In genomic region chr5:113349810-113350209, GRCm38 (mm10) we compare ENCODE assay signal across 28 mouse cellular contexts. TPM values are rescaled to one million over a fixed set of nuclear protein-coding genes. Genes with fewer than 3 reads are reported as not detected.
DNase-seq lines count a peak whose midpoint lies in the region; ATAC-seq and TF ChIP-seq lines count a peak whose summit lies in the region.
"Had no signal": no experiment of that assay in that cellular context is flagged by ENCODE, and none has a peak within 500 bp of the region (broad histone marks: within the 10 kb centered on the region; RNA-seq: fewer than 3 reads in every experiment).

No protein-coding gene starts in this region.

- no peak overlapping the region for H3K27ac ChIP-seq in hindbrain, embryonic 11.5 days (ENCODE audit: low read depth, low read length)
- H3K27ac ChIP-seq in hindbrain, embryonic 16.5 days (ENCODE audit: low read depth, low read length): no peak overlapping the region
- H3K27ac ChIP-seq in forebrain, embryonic 12.5 days: 0 out of 2 replicates have a peak overlapping the region, but pooled peaks have one; percentile 13
- H3K27ac ChIP-seq in hindbrain, postnatal 0 days: no peak overlapping the region
- H3K27ac ChIP-seq: embryonic facial prominence, embryonic 12.5 days; heart, embryonic 15.5 days; intestine, embryonic 15.5 days; left cerebral cortex, adult 2 months; limb, embryonic 13.5 days; liver, embryonic 13.5 days; lung, embryonic 15.5 days; macrophage; stomach, embryonic 15.5 days had no signal

- H3K9ac ChIP-seq in hindbrain, embryonic 11.5 days (ENCODE audit: low read depth, low read length): no peak overlapping the region
- H3K9ac ChIP-seq in hindbrain, embryonic 16.5 days (ENCODE audit: low read depth, low read length): no peak overlapping the region
- H3K9ac ChIP-seq in forebrain, embryonic 12.5 days: no peak overlapping the region
- H3K9ac ChIP-seq in hindbrain, postnatal 0 days (replicated peaks; ENCODE audit: low read length): no peak overlapping the region
- H3K9ac ChIP-seq: embryonic facial prominence, embryonic 12.5 days; heart, embryonic 15.5 days; intestine, embryonic 15.5 days; limb, embryonic 13.5 days; liver, embryonic 13.5 days; lung, embryonic 15.5 days; stomach, embryonic 15.5 days had no signal

- peaks cover 15% of the 10 kb centered on the region for H3K4me1 ChIP-seq in hindbrain, embryonic 11.5 days (replicated peaks; ENCODE audit: control insufficient read depth, insufficient read depth, low read length)
- H3K4me1 ChIP-seq in hindbrain, embryonic 16.5 days (ENCODE audit: control insufficient read depth, insufficient read depth, low read depth, low read length): peaks cover 15% of the 10 kb centered on the region
- H3K4me1 ChIP-seq in forebrain, embryonic 12.5 days: peaks cover 60% of the 10 kb centered on the region
- peaks cover 8% of the 10 kb centered on the region; the same call in 1 of the 2 replicates for H3K4me1 ChIP-seq in hindbrain, postnatal 0 days (ENCODE audit: insufficient read depth, low read length)
- H3K4me1 ChIP-seq: heart, embryonic 15.5 days; liver, embryonic 13.5 days; stomach, embryonic 15.5 days had no signal

- peak; percentile 33 for DNase-seq in hindbrain, embryonic 11.5 days (ENCODE audit: low spot score)
- DNase-seq in retina, postnatal 1 day: peak; percentile 65
- DNase-seq in retina, embryonic 14.5 days (ENCODE audit: low spot score): no peak
- peak; percentile 69 for DNase-seq in hindbrain, postnatal 0 days (ENCODE audit: low spot score)
- DNase-seq: cerebellum, adult 2 months; gastrocnemius, postnatal 36 days; heart, postnatal 4 days; kidney, postnatal 36 days; liver, embryonic 13.5 days had no signal

- H3K4me2 ChIP-seq in hindbrain, embryonic 11.5 days (replicated peaks; ENCODE audit: low read depth, low read length): no peak overlapping the region
- H3K4me2 ChIP-seq in hindbrain, embryonic 16.5 days (ENCODE audit: low read length): no peak overlapping the region
- no peak overlapping the region for H3K4me2 ChIP-seq in forebrain, embryonic 12.5 days
- no peak overlapping the region for H3K4me2 ChIP-seq in hindbrain, postnatal 0 days (ENCODE audit: low read depth, low read length)
- H3K4me2 ChIP-seq: embryonic facial prominence, embryonic 12.5 days; heart, embryonic 15.5 days; intestine, embryonic 15.5 days; limb, embryonic 13.5 days; liver, embryonic 13.5 days; lung, embryonic 15.5 days; stomach, embryonic 15.5 days had no signal

- H3K27me3 ChIP-seq in hindbrain, embryonic 11.5 days (ENCODE audit: control insufficient read depth, insufficient read depth, low read length): peaks cover 61% of the 10 kb centered on the region
- peaks cover 26% of the 10 kb centered on the region for H3K27me3 ChIP-seq in hindbrain, embryonic 16.5 days (replicated peaks; ENCODE audit: control insufficient read depth, insufficient read depth, low read length)
- peaks cover 65% of the 10 kb centered on the region for H3K27me3 ChIP-seq in forebrain, embryonic 12.5 days
- peaks cover 19% of the 10 kb centered on the region for H3K27me3 ChIP-seq in hindbrain, postnatal 0 days (ENCODE audit: insufficient read depth, low read length)

- TF ChIP-seq CTCF in hindbrain, postnatal 0 days (IDR thresholded peaks at IDR 0.05; ENCODE audit: low read depth): no peak

- H3K4me3 ChIP-seq in hindbrain, embryonic 11.5 days (ENCODE audit: low read depth, low read length): no peak overlapping the region
- no peak overlapping the region for H3K4me3 ChIP-seq in hindbrain, embryonic 16.5 days (ENCODE audit: low read length)
- no peak overlapping the region for H3K4me3 ChIP-seq in forebrain, embryonic 12.5 days (replicated peaks)
- no peak overlapping the region for H3K4me3 ChIP-seq in hindbrain, postnatal 0 days (ENCODE audit: low read length)
- H3K4me3 ChIP-seq: embryonic facial prominence, embryonic 12.5 days; heart, embryonic 15.5 days; intestine, embryonic 15.5 days; left cerebral cortex, adult 2 months; limb, embryonic 13.5 days; liver, embryonic 13.5 days; lung, embryonic 15.5 days; stomach, embryonic 15.5 days had no signal

- H3K9me3 ChIP-seq in hindbrain, embryonic 11.5 days (ENCODE audit: control insufficient read depth, low read length): no peaks in the 10 kb centered on the region
- no peaks in the 10 kb centered on the region for H3K9me3 ChIP-seq in hindbrain, embryonic 16.5 days (ENCODE audit: control insufficient read depth, low read length)
- H3K9me3 ChIP-seq in forebrain, embryonic 12.5 days: no peaks in the 10 kb centered on the region
- H3K9me3 ChIP-seq in hindbrain, postnatal 0 days (ENCODE audit: low read length): no peaks in the 10 kb centered on the region
- H3K9me3 ChIP-seq: embryonic facial prominence, embryonic 12.5 days; heart, embryonic 15.5 days; intestine, embryonic 15.5 days; limb, embryonic 13.5 days; liver, embryonic 13.5 days; lung, embryonic 15.5 days; stomach, embryonic 15.5 days had no signal

- 9% methylated on average over 7 of the region's 7 CpGs for WGBS in hindbrain, embryonic 11.5 days
- WGBS in hindbrain, embryonic 16.5 days: 4% methylated on average over 7 of the region's 7 CpGs
- whole genome bisulfite sequencing in forebrain, embryonic 12.5 days: 9% methylated on average over 7 of the region's 7 CpGs
- 11% methylated on average over 7 of the region's 7 CpGs for WGBS in hindbrain, postnatal 0 days

- ATAC-seq in hindbrain, embryonic 11.5 days (ENCODE audit: low FRiP score): no peak
- no peak for ATAC-seq in hindbrain, embryonic 16.5 days
- ATAC-seq in forebrain, embryonic 12.5 days (ENCODE audit: low FRiP score): no peak
- ATAC-seq in hindbrain, postnatal 0 days: no peak
- ATAC-seq in erythroblast, adult 5-6 weeks (replicated peaks; ENCODE audit: low FRiP score, poor library complexity, severe bottlenecking): no peak
- ATAC-seq: intestine, embryonic 15.5 days had no signal

- H3K36me3 ChIP-seq in hindbrain, embryonic 11.5 days (ENCODE audit: control insufficient read depth, insufficient read depth, low read length): no peaks in the 10 kb centered on the region
- H3K36me3 ChIP-seq in hindbrain, embryonic 16.5 days (ENCODE audit: control insufficient read depth, insufficient read depth, low read length): no peaks in the 10 kb centered on the region
- H3K36me3 ChIP-seq in forebrain, embryonic 12.5 days (replicated peaks): no peaks in the 10 kb centered on the region
- H3K36me3 ChIP-seq in hindbrain, postnatal 0 days (ENCODE audit: insufficient read depth, low read length): no peaks in the 10 kb centered on the region
- H3K36me3 ChIP-seq: embryonic facial prominence, embryonic 12.5 days; heart, embryonic 15.5 days; intestine, embryonic 15.5 days; limb, embryonic 13.5 days; liver, embryonic 13.5 days; lung, embryonic 15.5 days; stomach, embryonic 15.5 days had no signal

RNA-seq across cellular contexts. Expression of gene Aym1, which starts 7.3 kb away (rescaled TPM):
- polyA plus RNA-seq in hindbrain, embryonic 11.5 days (2014; fragmentation: Nextera tagmentation; extraction: Ambion mirVana): not detected in 2 replicates
- not detected in 2 replicates for polyA plus RNA-seq in hindbrain, embryonic 16.5 days (2015; fragmentation: Nextera tagmentation; extraction: Ambion mirVana)
- polyA plus RNA-seq in forebrain, embryonic 12.5 days (2016; fragmentation: Nextera tagmentation; extraction: Ambion mirVana): not detected in 2 replicates
- not detected in 2 replicates for total RNA-seq in hindbrain, postnatal 0 days (2014; rRNA removed)
- not detected in 2 replicates for polyA plus RNA-seq in hindbrain, postnatal 0 days (2015; fragmentation: Nextera tagmentation; extraction: Ambion mirVana)
- not detected in 2 replicates for total RNA-seq in erythroblast, adult 5-6 weeks (2015; ENCODE audit: low replicate concordance)
- not detected in 2 replicates for total RNA-seq in erythroblast, adult 5-6 weeks (2017; ENCODE audit: low replicate concordance)
- total RNA-seq: adrenal gland, adult 18-20 months; adrenal gland, postnatal 4 days; CH12.LX; gastrocnemius, postnatal 36 days; heart, adult 8-10 months; heart, postnatal 4 days; left cerebral cortex, adult 2 months had no signal
- polyA plus RNA-seq: cerebellum, adult 2 months; embryonic facial prominence, embryonic 12.5 days; heart, embryonic 15.5 days; intestine, embryonic 15.5 days; kidney, embryonic 14.5 days; limb, embryonic 13.5 days; liver, embryonic 13.5 days; lung, embryonic 15.5 days; macrophage; spleen, adult 2 months; stomach, embryonic 15.5 days; thymus, postnatal 0 days; urinary bladder, adult 2 months had no signal

RNA-seq across cellular contexts. Expression of gene Sgsm1, which starts 39.2 kb away (rescaled TPM):
- polyA plus RNA-seq in hindbrain, embryonic 11.5 days (2014; fragmentation: Nextera tagmentation; extraction: Ambion mirVana): 8.5 and 10.5 TPM in 2 replicates
- polyA plus RNA-seq in hindbrain, embryonic 16.5 days (2015; fragmentation: Nextera tagmentation; extraction: Ambion mirVana): 19.4 and 23.0 TPM in 2 replicates
- 14.3 and 14.8 TPM in 2 replicates for polyA plus RNA-seq in forebrain, embryonic 12.5 days (2016; fragmentation: Nextera tagmentation; extraction: Ambion mirVana)
- total RNA-seq in hindbrain, postnatal 0 days (2014; rRNA removed): 33.4 and 43.4 TPM in 2 replicates
- 13.8 and 15.2 TPM in 2 replicates for polyA plus RNA-seq in hindbrain, postnatal 0 days (2015; fragmentation: Nextera tagmentation; extraction: Ambion mirVana)
- total RNA-seq in erythroblast, adult 5-6 weeks (2015; ENCODE audit: low replicate concordance): not detected in 2 replicates
- not detected in 2 replicates for total RNA-seq in erythroblast, adult 5-6 weeks (2017; ENCODE audit: low replicate concordance)
- polyA plus RNA-seq: macrophage had no signal
